Mouse (Mus musculus) heart, embryonic 10.5 days (tissue): ENCODE results near the gene Cadps2. TPM values are rescaled to one million over a fixed set of nuclear protein-coding genes. Genes with fewer than 3 reads are reported as not detected.

Experiments used
- DNase-seq: peaks from one replicate; pipeline ENCODE4 v3.0.0-alpha.2; 2017; ENCODE audit warnings: low spot score
- H3K27ac ChIP-seq: fragments of 300-500 bp; sonication (generic); 2 replicates; pipeline ENCODE4 v1.5.1; 2016; ENCODE audit warnings: mild to moderate bottlenecking
- H3K27me3 ChIP-seq: fragments of 300-500 bp; sonication (generic); 2 replicates; pipeline ENCODE4 v1.6.1; 2016; ENCODE audit warnings: mild to moderate bottlenecking; ENCODE audit not compliant: poor library complexity, insufficient read depth, severe bottlenecking
- H3K36me3 ChIP-seq: fragments of 300-500 bp; sonication (generic); 2 replicates; pipeline ENCODE4 v1.6.1; 2016; ENCODE audit warnings: mild to moderate bottlenecking, moderate library complexity
- H3K4me1 ChIP-seq: fragments of 300-500 bp; sonication (generic); 2 replicates; pipeline ENCODE4 v1.6.1; 2016; ENCODE audit warnings: mild to moderate bottlenecking
- H3K4me3 ChIP-seq: fragments of 300-500 bp; sonication (generic); 2 replicates; pipeline ENCODE4 v1.5.1; 2016; ENCODE audit warnings: mild to moderate bottlenecking, moderate library complexity
- H3K9me3 ChIP-seq: fragments of 300-500 bp; sonication (generic); 2 replicates; pipeline ENCODE4 v1.6.1; 2016; ENCODE audit warnings: mild to moderate bottlenecking, moderate library complexity
- WGBS: fragments of 180-500 bp; shearing (Covaris S2); methylation state at CpG from one replicate; pipeline ENCODE4 v1.1.7; 2016; 5-methylcytosine and 5-hydroxymethylcytosine counted together
- polyA plus RNA-seq: library from polyadenylated mRNA; unstranded; fragments of >200 nt; fragmentation: Nextera tagmentation; extraction: Ambion mirVana; gene quantifications from 2 replicates; pipeline ENCODE4 v1.2.1, GENCODE M21; 2016

Gene Cadps2
- polyA plus RNA-seq, 1 experiment from 2014 or later = 0.99 TPM

DNA sequence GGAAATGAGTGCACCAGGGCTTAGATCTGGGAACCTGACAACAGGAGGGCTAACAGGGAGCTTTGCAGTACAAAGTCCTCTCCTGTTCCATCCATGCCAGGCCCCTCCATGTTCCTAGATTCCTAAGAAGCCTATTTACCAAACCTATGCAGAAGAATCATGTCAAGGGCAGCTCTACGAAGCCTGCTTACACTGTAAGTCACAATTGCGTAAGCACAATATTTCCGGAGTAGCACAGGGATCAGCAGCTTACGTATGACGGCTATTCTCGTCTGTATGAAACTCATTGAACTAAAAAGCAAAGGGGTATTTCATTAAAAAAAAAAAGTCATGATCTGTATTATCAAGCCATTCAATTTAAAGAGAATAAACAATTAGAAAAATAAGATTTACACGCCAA is 462.9 kb downstream of the Cadps2 start:
- Histone ChIP-seq H3K9me3 (no peaks in the 10 kb centered on the region), H3K4me1 (no peaks in the 10 kb centered on the region), H3K36me3 (no peaks in the 10 kb centered on the region), H3K27me3 (no peaks in the 10 kb centered on the region), H3K4me3 (no peak overlapping the region), H3K27ac (no peak overlapping the region)
- WGBS = 93% methylated on average over 7 of the region's 7 CpGs
- no peak for DNase-seq

DNA sequence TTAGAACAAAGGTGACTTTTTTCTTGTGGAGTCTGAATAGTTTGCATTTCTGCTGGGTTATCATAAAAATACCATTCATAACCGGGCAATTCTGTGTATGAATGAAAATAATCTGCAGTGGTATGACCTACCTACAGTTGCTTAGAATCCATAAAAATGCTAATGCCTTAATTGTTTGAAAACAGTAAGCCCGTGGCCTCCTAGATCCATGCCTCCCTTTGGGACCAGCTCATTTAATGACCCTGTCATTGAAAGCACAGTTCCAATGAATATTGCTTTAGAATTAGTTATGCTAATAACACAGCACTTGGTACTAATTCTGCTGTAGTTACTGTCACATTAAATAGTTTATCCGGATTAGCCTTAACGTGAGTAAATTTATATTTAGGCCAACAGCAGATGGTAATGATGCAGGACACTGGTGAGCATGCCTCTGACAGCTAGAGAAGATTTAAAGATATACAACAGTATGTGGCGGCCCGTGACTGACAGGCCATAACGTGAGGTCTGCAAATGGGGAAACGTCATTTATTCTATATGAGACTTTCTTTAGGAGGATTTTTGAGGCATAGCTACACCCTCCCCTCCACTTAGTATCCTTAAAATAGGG is 477.3 kb downstream of the Cadps2 start:
- Histone ChIP-seq H3K36me3 (no peaks in the 10 kb centered on the region), H3K27ac (no peak overlapping the region), H3K4me3 (no peak overlapping the region), H3K9me3 (no peaks in the 10 kb centered on the region), H3K27me3 (no peaks in the 10 kb centered on the region), H3K4me1 (no peaks in the 10 kb centered on the region)
- no peak for DNase-seq
- WGBS = 79% methylated on average over 8 of the region's 8 CpGs

DNA sequence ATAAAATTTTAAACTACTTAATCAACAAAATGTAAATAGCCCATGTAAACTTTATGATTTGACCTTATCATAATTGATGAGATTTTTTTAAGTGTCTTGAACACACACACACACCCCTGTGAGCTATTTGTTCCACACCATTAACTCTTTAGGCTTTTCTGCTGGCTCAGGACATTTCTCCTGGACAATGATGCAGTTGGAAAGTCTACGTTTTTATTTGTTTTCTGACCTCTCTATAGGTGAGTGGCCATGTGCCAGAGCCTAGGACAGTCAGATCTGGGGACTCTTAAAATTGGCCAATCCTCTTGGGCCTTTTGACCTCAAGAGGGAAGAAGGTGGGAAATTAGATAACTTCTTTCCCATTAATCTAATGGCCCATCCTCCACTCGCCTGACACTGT is 478.6 kb downstream of the Cadps2 start:
- no peak for DNase-seq
- Histone ChIP-seq H3K4me3 (no peak overlapping the region), H3K36me3 (no peaks in the 10 kb centered on the region), H3K9me3 (no peaks in the 10 kb centered on the region), H3K27me3 (no peaks in the 10 kb centered on the region), H3K27ac (no peak overlapping the region), H3K4me1 (no peaks in the 10 kb centered on the region)
- 75% methylated on average over 2 of the region's 2 CpGs for WGBS

DNA sequence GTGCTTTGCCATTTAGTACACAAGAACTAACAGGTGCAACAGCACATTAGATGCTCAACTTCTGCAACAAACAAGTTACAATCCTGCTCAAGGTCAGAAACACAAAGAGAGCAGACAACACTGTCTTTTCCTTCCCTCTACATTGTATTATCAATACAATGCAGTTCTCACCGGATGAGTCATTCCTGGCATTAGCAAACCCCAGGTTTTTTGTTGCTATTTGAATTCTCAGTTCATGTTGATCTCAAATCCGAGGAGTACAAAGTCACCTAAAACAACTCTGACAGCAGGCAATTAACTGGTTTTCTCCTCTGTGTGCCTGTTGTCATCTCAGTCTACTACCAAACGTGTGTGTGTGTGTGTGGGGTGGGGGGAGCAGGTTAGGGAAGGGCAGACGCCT is 483.1 kb downstream of the Cadps2 start:
- no peak overlapping the region for H3K27ac ChIP-seq
- no peaks in the 10 kb centered on the region for H3K36me3 ChIP-seq
- no peak for DNase-seq
- 55% methylated on average over 4 of the region's 4 CpGs for WGBS
- no peaks in the 10 kb centered on the region for H3K9me3 ChIP-seq
- no peak overlapping the region for H3K4me3 ChIP-seq
- no peaks in the 10 kb centered on the region for H3K27me3 ChIP-seq
- H3K4me1 ChIP-seq = no peaks in the 10 kb centered on the region

DNA sequence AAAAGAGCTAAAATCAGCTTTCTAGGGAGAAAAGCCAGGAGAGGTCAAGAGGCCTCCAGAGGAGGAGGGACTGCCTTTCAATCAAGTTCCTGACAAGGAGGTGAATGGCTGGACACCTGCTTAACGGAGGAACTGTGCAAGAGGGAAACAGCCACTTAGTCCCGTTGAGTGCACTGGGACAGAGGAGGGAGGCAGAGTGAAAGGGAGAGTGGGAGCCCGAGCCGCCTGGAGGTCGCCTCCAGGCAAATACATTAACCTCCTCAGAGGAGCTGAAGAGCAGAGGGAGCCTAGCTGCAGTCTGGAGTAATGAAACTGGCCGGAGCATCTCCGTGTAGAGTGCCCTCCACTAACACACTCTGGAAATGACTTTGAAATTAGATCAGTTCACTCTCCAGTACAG is 485.7 kb downstream of the Cadps2 start:
- no peaks in the 10 kb centered on the region for H3K36me3 ChIP-seq
- no peak overlapping the region for H3K4me3 ChIP-seq
- H3K4me1 ChIP-seq = no peaks in the 10 kb centered on the region
- H3K9me3 ChIP-seq = no peaks in the 10 kb centered on the region
- no peaks in the 10 kb centered on the region for H3K27me3 ChIP-seq
- WGBS = 11% methylated on average over 7 of the region's 7 CpGs
- peak; percentile 74 for DNase-seq
- H3K27ac ChIP-seq = no peak overlapping the region

- no peaks in the 10 kb centered on the region for H3K4me1 ChIP-seq
- H3K27me3 ChIP-seq = no peaks in the 10 kb centered on the region
- no peak overlapping the region for H3K27ac ChIP-seq
- no peak overlapping the region for H3K4me3 ChIP-seq
- H3K36me3 ChIP-seq = no peaks in the 10 kb centered on the region
- no peaks in the 10 kb centered on the region for H3K9me3 ChIP-seq
- no peak for DNase-seq
- whole genome bisulfite sequencing = 80% methylated on average over 7 of the region's 7 CpGs
Measured at GRCm38 (mm10) chr6:23337411-23338063, 501.7 kb downstream of the Cadps2 start.

DNA sequence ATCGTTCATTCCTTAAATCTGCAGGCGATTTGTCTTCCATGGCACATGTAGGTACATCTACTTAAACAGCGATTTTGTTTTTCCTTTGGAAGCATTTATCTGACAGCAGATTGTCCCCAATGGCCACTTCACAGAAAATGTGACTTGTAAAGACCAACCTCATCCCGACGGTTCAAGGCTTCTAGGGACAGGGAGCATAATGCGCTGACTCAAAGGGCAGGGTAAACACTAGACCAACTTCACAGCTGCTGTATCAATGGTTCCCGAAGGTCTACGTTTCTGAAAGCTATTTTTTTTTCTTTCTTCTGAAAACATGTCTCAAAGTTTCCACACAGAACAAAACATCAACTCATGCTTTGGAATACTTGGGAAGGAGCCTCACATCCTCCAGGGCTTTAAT is 524.3 kb downstream of the Cadps2 start:
- Histone ChIP-seq H3K27ac (no peak overlapping the region), H3K27me3 (no peaks in the 10 kb centered on the region), H3K4me1 (no peaks in the 10 kb centered on the region), H3K36me3 (no peaks in the 10 kb centered on the region), H3K4me3 (no peak overlapping the region), H3K9me3 (no peaks in the 10 kb centered on the region)
- no peak for DNase-seq
- WGBS = 69% methylated on average over 8 of the region's 8 CpGs

DNA sequence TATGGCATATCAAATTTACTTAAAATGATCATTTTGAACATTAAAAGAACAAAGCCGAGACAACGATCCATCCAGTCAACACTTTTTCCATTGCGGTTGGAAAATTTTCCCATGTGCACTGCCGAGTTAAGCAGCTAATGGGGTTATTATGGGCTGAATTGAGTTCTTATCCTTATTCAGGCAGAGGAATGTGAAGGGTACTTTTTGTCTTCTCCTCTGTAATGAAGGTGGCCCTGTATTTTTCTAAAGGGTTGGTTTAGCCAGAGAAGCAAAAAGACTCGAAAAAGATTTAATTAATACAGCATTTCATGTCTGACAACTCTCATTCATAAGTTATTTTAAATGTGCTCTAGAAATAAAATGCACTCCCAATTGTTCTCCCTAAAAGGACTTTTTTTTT is 524.9 kb downstream of the Cadps2 start:
- DNase-seq = no peak
- no peak overlapping the region for H3K27ac ChIP-seq
- H3K4me1 ChIP-seq = no peaks in the 10 kb centered on the region
- no peak overlapping the region for H3K4me3 ChIP-seq
- WGBS = 80% methylated on average over 5 of the region's 5 CpGs
- H3K27me3 ChIP-seq = no peaks in the 10 kb centered on the region
- H3K36me3 ChIP-seq = no peaks in the 10 kb centered on the region
- H3K9me3 ChIP-seq = no peaks in the 10 kb centered on the region

GRCm38 (mm10) chr6:23306046-23306445 is 533.2 kb downstream of the Cadps2 start:
- no peaks in the 10 kb centered on the region for H3K9me3 ChIP-seq
- no peak overlapping the region for H3K27ac ChIP-seq
- no peaks in the 10 kb centered on the region for H3K27me3 ChIP-seq
- no peaks in the 10 kb centered on the region for H3K36me3 ChIP-seq
- WGBS = 90% methylated on average over 6 of the region's 6 CpGs
- DNase-seq = no peak
- H3K4me3 ChIP-seq = no peak overlapping the region
- H3K4me1 ChIP-seq = no peaks in the 10 kb centered on the region

DNA sequence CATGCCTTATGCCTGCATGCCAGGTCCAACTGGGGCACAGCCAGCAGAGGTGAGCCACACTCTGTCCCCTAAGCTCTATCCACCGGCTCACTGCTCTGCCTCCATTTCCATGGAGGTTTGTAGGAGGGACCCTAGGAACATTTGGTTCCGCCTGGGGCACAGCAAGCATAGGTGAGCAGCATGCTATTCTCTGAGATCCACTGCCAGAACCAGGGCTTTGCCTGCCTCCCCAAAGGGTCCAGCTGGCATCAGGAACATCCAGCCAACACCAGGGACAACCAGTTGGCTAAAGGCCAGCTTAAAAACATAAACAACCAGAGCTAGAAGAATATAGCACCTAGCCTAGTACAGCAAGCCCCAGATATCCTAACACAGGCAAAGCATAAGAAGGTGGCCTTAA is 540.6 kb downstream of the Cadps2 start:
- Histone ChIP-seq H3K36me3 (no peaks in the 10 kb centered on the region), H3K27ac (no peak overlapping the region), H3K4me3 (no peak overlapping the region), H3K4me1 (no peaks in the 10 kb centered on the region), H3K27me3 (no peaks in the 10 kb centered on the region), H3K9me3 (no peaks in the 10 kb centered on the region)
- DNase-seq = no peak
- 78% methylated on average over 2 of the region's 2 CpGs for WGBS

DNA sequence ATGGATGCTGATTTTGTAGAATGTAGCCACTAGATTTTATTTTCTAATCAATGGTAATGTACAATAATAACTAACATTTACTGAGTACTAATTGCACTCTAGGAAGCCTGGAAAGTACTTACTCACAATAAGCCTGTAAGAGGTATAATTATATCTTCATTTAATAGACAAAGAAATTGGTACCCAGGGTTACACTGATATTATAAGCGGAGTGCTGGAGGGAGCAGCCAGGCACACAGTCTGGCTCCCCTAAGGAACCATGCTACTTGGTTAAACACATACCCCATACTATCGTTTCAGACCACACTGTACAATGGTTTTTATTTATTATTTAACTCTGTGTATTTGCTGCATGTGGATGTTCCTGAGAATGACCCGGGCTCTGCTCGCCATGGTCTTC is 544.5 kb downstream of the Cadps2 start:
- H3K4me1 ChIP-seq = no peaks in the 10 kb centered on the region
- 85% methylated on average over 4 of the region's 4 CpGs for WGBS
- no peaks in the 10 kb centered on the region for H3K27me3 ChIP-seq
- DNase-seq = no peak
- no peaks in the 10 kb centered on the region for H3K9me3 ChIP-seq
- H3K4me3 ChIP-seq = no peak overlapping the region
- no peak overlapping the region for H3K27ac ChIP-seq
- no peaks in the 10 kb centered on the region for H3K36me3 ChIP-seq

DNA sequence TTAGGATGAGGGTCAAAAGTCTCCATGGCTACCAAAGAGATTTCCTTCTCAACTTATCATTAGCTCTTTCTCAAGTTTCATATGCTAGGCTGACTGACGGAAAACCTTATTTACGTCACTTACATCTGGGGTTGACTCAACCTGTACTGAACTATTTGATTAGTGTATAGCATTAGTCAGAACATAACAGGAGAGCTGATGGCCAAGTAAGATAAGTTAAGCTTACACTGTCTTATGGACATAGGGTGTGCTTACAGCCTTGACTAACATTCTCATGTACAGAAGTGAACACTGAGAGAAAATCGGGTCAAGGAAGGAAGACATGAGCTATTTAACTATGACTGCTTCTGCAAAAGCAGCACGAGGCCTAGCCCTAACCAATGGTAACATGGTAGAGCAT is 550.5 kb downstream of the Cadps2 start:
- no peak overlapping the region for H3K27ac ChIP-seq
- H3K36me3 ChIP-seq = no peaks in the 10 kb centered on the region
- H3K27me3 ChIP-seq = no peaks in the 10 kb centered on the region
- H3K9me3 ChIP-seq = no peaks in the 10 kb centered on the region
- no peaks in the 10 kb centered on the region for H3K4me1 ChIP-seq
- WGBS = 82% methylated on average over 4 of the region's 4 CpGs
- H3K4me3 ChIP-seq = no peak overlapping the region
- no peak for DNase-seq

- Histone ChIP-seq H3K36me3 (no peaks in the 10 kb centered on the region), H3K4me3 (no peak overlapping the region), H3K27ac (no peak overlapping the region), H3K27me3 (peaks cover 7% of the 10 kb centered on the region; the same call in 1 of the 2 replicates), H3K9me3 (no peaks in the 10 kb centered on the region), H3K4me1 (no peaks in the 10 kb centered on the region)
- WGBS = 41% methylated on average over 9 of the region's 9 CpGs
- no peak for DNase-seq
Measured at GRCm38 (mm10) chr6:23281514-23281820, 557.8 kb downstream of the Cadps2 start.
